Mouse (Mus musculus): ENCODE data around the gene Pou2f1.

DNA sequence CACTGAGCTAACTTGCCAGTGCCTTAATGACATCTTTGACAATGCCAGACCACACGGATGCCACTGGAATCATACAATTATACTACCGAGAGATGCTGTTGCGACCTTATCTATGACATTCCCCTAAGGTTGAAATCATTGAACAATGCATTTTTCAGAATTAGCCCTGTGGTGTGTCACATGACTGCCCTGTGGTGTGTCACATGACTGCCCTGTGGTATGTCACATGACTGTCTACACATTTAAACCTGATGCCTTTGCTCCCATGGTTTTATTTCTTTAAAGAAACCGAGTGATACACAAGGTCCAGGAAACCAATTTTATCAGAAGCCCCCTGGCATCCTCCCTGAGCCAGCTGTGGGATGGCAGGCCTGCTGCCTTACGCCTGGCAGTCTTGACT, 172.6 kb downstream of the Pou2f1 start:
- TF ChIP-seq CTCF (IDR thresholded peaks at IDR 0.05; ENCODE audit: borderline replicate concordance, insufficient read depth, low read depth, low read length) (no peak), POLR2A (IDR thresholded peaks at IDR 0.05; ENCODE audit: borderline replicate concordance, insufficient read depth, low read length) (no peak)

Data from cerebellum, adult 2 months (tissue).